Mouse (Mus musculus): ENCODE measurements around the gene Rnd1. TPM values are rescaled to one million over a fixed set of nuclear protein-coding genes. Genes with fewer than 3 reads are reported as not detected.

The Rnd1 gene
- total RNA-seq, 2 experiments from 2014 or later = 0.39 to 0.67 TPM

DNA sequence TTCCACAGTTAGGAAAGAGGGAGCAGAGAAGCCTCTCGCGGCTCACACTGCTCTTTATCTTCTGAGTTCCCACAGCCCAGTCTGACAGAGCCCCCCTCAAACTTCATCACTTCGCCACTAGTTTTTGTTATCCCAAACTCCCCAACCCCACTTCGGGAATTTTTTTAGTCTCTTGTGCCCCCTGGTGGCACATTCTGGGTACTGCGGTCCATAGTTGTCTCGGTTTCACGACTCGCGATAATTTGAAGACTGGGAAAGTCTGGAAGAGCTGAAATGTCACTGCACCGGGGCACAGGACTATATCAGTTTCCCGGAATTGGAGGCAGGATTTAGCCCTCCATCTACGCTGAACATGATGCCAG is 60.1 kb downstream of the Rnd1 start:
- peak; percentile 67 for ATAC-seq (replicated peaks; ENCODE audit: poor library complexity, severe bottlenecking)

GRCm38 (mm10) chr15:98616362-98617175 is 60.7 kb downstream of the Rnd1 start:
- no peak for ATAC-seq (replicated peaks; ENCODE audit: poor library complexity, severe bottlenecking)

DNA sequence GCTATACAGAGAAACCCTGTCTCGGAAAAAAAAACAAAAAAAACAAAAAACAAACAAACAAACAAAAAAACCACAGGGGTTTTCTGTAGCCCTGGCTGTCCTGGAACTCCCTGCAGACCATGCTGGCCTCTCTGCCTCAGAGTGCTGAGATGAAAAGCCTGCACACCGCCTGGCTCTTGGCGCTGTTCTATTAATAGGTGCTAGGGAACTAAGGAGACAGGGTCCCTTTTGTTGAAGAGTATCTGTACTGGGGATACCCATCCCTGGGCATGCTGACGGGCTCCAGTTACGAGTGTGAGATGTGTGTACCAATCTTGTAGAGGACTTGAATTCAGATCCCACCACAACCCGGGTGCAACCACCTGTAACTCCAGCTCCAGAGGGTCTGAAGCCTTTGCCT is 61.5 kb downstream of the Rnd1 start:
- ATAC-seq (replicated peaks; ENCODE audit: poor library complexity, severe bottlenecking) = no peak

GRCm38 (mm10) chr15:98614971-98615370 is 62.3 kb downstream of the Rnd1 start:
- no peak for ATAC-seq (replicated peaks; ENCODE audit: poor library complexity, severe bottlenecking)

DNA sequence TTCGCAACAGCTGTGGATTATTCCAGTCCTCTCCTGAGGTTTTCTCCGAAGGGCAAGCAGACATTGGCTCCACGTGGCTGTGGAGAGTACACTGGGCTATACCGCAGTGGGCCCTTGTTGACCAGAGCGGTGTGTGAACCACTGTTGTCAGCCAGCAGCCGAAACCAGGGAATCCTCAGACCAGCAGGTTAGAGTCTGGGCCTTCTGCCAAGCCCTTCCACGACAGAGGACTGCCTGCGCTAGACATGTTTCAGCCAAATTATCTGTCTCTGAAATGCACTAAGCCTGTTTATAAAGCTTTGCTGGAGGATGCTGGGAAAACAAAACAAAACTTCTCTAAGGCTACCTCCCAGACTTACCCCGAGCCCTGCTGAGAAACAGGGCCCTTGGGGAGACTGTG is 62.7 kb downstream of the Rnd1 start:
- ATAC-seq (replicated peaks; ENCODE audit: poor library complexity, severe bottlenecking) = no peak

Other genes starting within 250 kb of the Rnd1 start
- gene Olfr282, start 246.2 kb downstream of the Rnd1 start, total RNA-seq (2014; fragmentation: Nextera tagmentation) = not detected in 2 replicates
- gene Olfr282, start 246.2 kb downstream of the Rnd1 start, total RNA-seq (2017) = not detected in 2 replicates
- not detected in 2 replicates for gene Olfr281, start 224.9 kb downstream of the Rnd1 start, total RNA-seq (2014; fragmentation: Nextera tagmentation)
- gene Olfr281, start 224.9 kb downstream of the Rnd1 start, total RNA-seq (2017) = not detected in 2 replicates
- not detected in 2 replicates for gene OR5BS1P, start 207.6 kb downstream of the Rnd1 start, total RNA-seq (2014; fragmentation: Nextera tagmentation)
- gene OR5BS1P, start 207.6 kb downstream of the Rnd1 start, total RNA-seq (2017) = not detected in 2 replicates
- not detected in 2 replicates for gene Lalba, start 194.7 kb downstream of the Rnd1 start, total RNA-seq (2014; fragmentation: Nextera tagmentation)
- not detected in 2 replicates for gene Lalba, start 194.7 kb downstream of the Rnd1 start, total RNA-seq (2017)
- gene Olfr279, start 185.1 kb downstream of the Rnd1 start, total RNA-seq (2014; fragmentation: Nextera tagmentation) = not detected in 2 replicates
- gene Olfr279, start 185.1 kb downstream of the Rnd1 start, total RNA-seq (2017) = not detected in 2 replicates
- 67.5 and 74.5 TPM in 2 replicates for gene Kansl2, start 143.2 kb downstream of the Rnd1 start, total RNA-seq (2014; fragmentation: Nextera tagmentation)
- 58.9 and 61.0 TPM in 2 replicates for gene Kansl2, start 143.2 kb downstream of the Rnd1 start, total RNA-seq (2017)
- 53.4 and 57.0 TPM in 2 replicates for gene Ccnt1, start 106.5 kb downstream of the Rnd1 start, total RNA-seq (2014; fragmentation: Nextera tagmentation)
- 57.3 and 70.4 TPM in 2 replicates for gene Ccnt1, start 106.5 kb downstream of the Rnd1 start, total RNA-seq (2017)
- not detected in 2 replicates for gene 4930415O20Rik, start 106.5 kb downstream of the Rnd1 start, total RNA-seq (2014; fragmentation: Nextera tagmentation)
- gene 4930415O20Rik, start 106.5 kb downstream of the Rnd1 start, total RNA-seq (2017) = not detected in 2 replicates
- 1.8 and 3.1 TPM in 2 replicates for gene Adcy6, start 67.4 kb downstream of the Rnd1 start, total RNA-seq (2014; fragmentation: Nextera tagmentation)
- gene Adcy6, start 67.4 kb downstream of the Rnd1 start, total RNA-seq (2017) = 2.1 and 2.9 TPM in 2 replicates
- gene Cacnb3, start 46.6 kb downstream of the Rnd1 start, total RNA-seq (2014; fragmentation: Nextera tagmentation) = not detected in 2 replicates
- not detected in 2 replicates for gene Cacnb3, start 46.6 kb downstream of the Rnd1 start, total RNA-seq (2017)
- gene Ddx23, start 14.6 kb downstream of the Rnd1 start, total RNA-seq (2014; fragmentation: Nextera tagmentation) = 76.1 and 82.1 TPM in 2 replicates
- gene Ddx23, start 14.6 kb downstream of the Rnd1 start, total RNA-seq (2017) = 79.5 and 103 TPM in 2 replicates
- not detected in 2 replicates for gene Ccdc65, start 30.7 kb upstream of the Rnd1 start, total RNA-seq (2014; fragmentation: Nextera tagmentation)
- gene Ccdc65, start 30.7 kb upstream of the Rnd1 start, total RNA-seq (2017) = not detected in 2 replicates
- gene Fkbp11, start 50.7 kb upstream of the Rnd1 start, total RNA-seq (2014; fragmentation: Nextera tagmentation) = 37.6 and 39.9 TPM in 2 replicates
- 63.8 and 66.3 TPM in 2 replicates for gene Fkbp11, start 50.7 kb upstream of the Rnd1 start, total RNA-seq (2017)
- gene Arf3, start 85.8 kb upstream of the Rnd1 start, total RNA-seq (2014; fragmentation: Nextera tagmentation) = 39.0 and 41.4 TPM in 2 replicates
- 29.9 and 32.7 TPM in 2 replicates for gene Arf3, start 85.8 kb upstream of the Rnd1 start, total RNA-seq (2017)
- gene Wnt10b, start 100.7 kb upstream of the Rnd1 start, total RNA-seq (2014; fragmentation: Nextera tagmentation) = 0.47 TPM in 1 of 2 replicates, not detected in the other
- gene Wnt10b, start 100.7 kb upstream of the Rnd1 start, total RNA-seq (2017) = 0.26 TPM in 1 of 2 replicates, not detected in the other
- gene Wnt1, start 112.4 kb upstream of the Rnd1 start, total RNA-seq (2014; fragmentation: Nextera tagmentation) = not detected in 2 replicates
- not detected in 2 replicates for gene Wnt1, start 112.4 kb upstream of the Rnd1 start, total RNA-seq (2017)
- gene Ddn, start 132.0 kb upstream of the Rnd1 start, total RNA-seq (2014; fragmentation: Nextera tagmentation) = not detected in 2 replicates
- not detected in 2 replicates for gene Ddn, start 132.0 kb upstream of the Rnd1 start, total RNA-seq (2017)
- 34.2 and 63.8 TPM in 2 replicates for gene Prkag1, start 154.1 kb upstream of the Rnd1 start, total RNA-seq (2014; fragmentation: Nextera tagmentation)
- gene Prkag1, start 154.1 kb upstream of the Rnd1 start, total RNA-seq (2017) = 85.0 and 110 TPM in 2 replicates
- gene Kmt2d, start 193.7 kb upstream of the Rnd1 start, total RNA-seq (2014; fragmentation: Nextera tagmentation) = 59.0 and 81.0 TPM in 2 replicates
- gene Kmt2d, start 193.7 kb upstream of the Rnd1 start, total RNA-seq (2017) = 15.8 and 24.9 TPM in 2 replicates
- 14.3 and 25.5 TPM in 2 replicates for gene Rhebl1, start 217.1 kb upstream of the Rnd1 start, total RNA-seq (2014; fragmentation: Nextera tagmentation)
- 4.3 and 7.3 TPM in 2 replicates for gene Rhebl1, start 217.1 kb upstream of the Rnd1 start, total RNA-seq (2017)
- not detected in 2 replicates for gene Dhh, start 221.1 kb upstream of the Rnd1 start, total RNA-seq (2014; fragmentation: Nextera tagmentation)
- not detected in 2 replicates for gene Dhh, start 221.1 kb upstream of the Rnd1 start, total RNA-seq (2017)
- 3.5 and 8.5 TPM in 2 replicates for gene Lmbr1l, start 240.8 kb upstream of the Rnd1 start, total RNA-seq (2014; fragmentation: Nextera tagmentation)
- gene Lmbr1l, start 240.8 kb upstream of the Rnd1 start, total RNA-seq (2017) = 7.7 and 11.9 TPM in 2 replicates

Data from granulocyte monocyte progenitor cell, adult 5-6 weeks (primary cell).